Mouse (Mus musculus) ES-E14 (cell line): Measurements from ENCODE around the gene Abcg3.

Experiments
- CHD2 ChIP-seq: IDR thresholded peaks from 2 replicates; pipeline ENCODE4 v1.6.1; 2014; ENCODE audit warnings: mild to moderate bottlenecking, low read depth, low read length, inconsistent platforms
- HCFC1 ChIP-seq: IDR thresholded peaks from 2 replicates; pipeline ENCODE4 v1.6.1; 2012; ENCODE audit warnings: low read length, inconsistent platforms, borderline replicate concordance; ENCODE audit not compliant: insufficient read depth
- MAFK ChIP-seq: IDR thresholded peaks from 2 replicates; pipeline ENCODE4 v1.6.1; 2014; ENCODE audit warnings: mild to moderate bottlenecking, low read depth, low read length, inconsistent platforms; ENCODE audit not compliant: insufficient read depth
- ZC3H11A ChIP-seq: IDR thresholded peaks from 2 replicates; pipeline ENCODE4 v1.6.1; 2012; ENCODE audit warnings: low read depth, mild to moderate bottlenecking, inconsistent platforms, low read length, borderline replicate concordance
- ZNF384 ChIP-seq: IDR thresholded peaks from 2 replicates; pipeline ENCODE4 v1.6.1; 2012; ENCODE audit warnings: low read depth, low read length, inconsistent platforms

DNA sequence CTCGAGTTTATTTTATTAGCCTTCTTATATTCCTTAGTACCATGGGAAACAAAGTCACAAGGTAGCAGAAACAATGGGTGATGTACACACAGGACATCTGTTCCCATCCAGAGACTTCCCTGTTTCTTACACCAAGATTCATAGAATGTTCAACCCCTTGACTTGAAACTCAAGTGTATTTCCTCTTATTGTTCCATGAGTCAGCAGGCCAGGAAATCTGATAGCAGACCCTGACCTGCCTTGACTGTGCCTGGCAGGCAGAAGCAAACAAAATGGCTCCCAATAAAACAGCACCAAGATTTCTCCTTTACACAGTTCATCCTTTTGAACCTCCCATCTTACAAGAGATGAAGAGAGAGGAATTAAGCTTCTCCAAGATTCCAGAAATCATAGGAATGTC lies 30.0 kb upstream of the Abcg3 start:
- no peak for TF ChIP-seq ZC3H11A
- TF ChIP-seq CHD2: no peak
- no peak for TF ChIP-seq MAFK
- no peak for TF ChIP-seq ZNF384
- no peak for TF ChIP-seq HCFC1
